Mouse (Mus musculus): ENCODE measurements at regions not wholly inside any gene's neighbourhood (a gene's known extent, or its start where the extent isn't known, plus 50 kb on each side); places are given as distances from the start of the nearest gene placed in this dataset.

- no peak overlapping the region for H3K9ac ChIP-seq
- H3K27ac ChIP-seq (replicated peaks), result 0 out of 2 replicates have a peak overlapping the region, but pooled peaks have one; percentile 15
- no peaks in the 10 kb centered on the region for H3K36me3 ChIP-seq
- H3K4me3 ChIP-seq, result no peak overlapping the region
- H3K9me3 ChIP-seq, result no peaks in the 10 kb centered on the region
- 96% methylated on average over 2 of the region's 2 CpGs for WGBS
- peaks cover 4% of the 10 kb centered on the region; the same call in 1 of the 2 replicates for H3K4me1 ChIP-seq (replicated peaks)
- no peak overlapping the region for H3K4me2 ChIP-seq
- no peak for ATAC-seq (ENCODE audit: low read depth)
- no peaks in the 10 kb centered on the region for H3K27me3 ChIP-seq
Observed at GRCm38 (mm10) chr8:86428998-86429651, 151.4 kb downstream of the Abcc12 start.

DNA sequence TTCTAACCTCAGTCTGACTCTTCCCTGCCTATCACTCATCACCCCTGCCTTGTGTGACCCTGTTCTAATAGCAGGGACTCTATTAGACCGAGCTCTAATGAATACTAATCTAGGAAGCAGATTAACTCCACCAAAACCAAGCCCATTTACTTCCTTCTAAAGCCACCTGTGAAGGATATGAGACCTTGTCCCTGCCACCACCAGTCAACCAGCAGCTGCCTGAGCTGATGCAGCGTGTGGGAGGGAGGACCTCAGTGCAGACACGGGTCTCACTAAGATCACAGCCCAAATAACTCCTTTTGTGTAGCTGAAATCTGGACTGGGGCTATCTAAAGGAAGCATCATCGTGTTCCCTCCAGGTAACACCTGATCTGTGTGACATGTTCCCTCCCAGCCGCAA is 152.4 kb downstream of the Abcc12 start:
- Histone ChIP-seq H3K9me3 (no peaks in the 10 kb centered on the region), H3K9ac (no peak overlapping the region), H3K27me3 (no peaks in the 10 kb centered on the region), H3K4me1 (replicated peaks) (peaks cover 4% of the 10 kb centered on the region; the same call in 1 of the 2 replicates), H3K27ac (replicated peaks) (no peak overlapping the region), H3K36me3 (no peaks in the 10 kb centered on the region), H3K4me2 (no peak overlapping the region), H3K4me3 (no peak overlapping the region)
- WGBS, result 64% methylated on average over 5 of the region's 5 CpGs
- no peak for ATAC-seq (ENCODE audit: low read depth)

DNA sequence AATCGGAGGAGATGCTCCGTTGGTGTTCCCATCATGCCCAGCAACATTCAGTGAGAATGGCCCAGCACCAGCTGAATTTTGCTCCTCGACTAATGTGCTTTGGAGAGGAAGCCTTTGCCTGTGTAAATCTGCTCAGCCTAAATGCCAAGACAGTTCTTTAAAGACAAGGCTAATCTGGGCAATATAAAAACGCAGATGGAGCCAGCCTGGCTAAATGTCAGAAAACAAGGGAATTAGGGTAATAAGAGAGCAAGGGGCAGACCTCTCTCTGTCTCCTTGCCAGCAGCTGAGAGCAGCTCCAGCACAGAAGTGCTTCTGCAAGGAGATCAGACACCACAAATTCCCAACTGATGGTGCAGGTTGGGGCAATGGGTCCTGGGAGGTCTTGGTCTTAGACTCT is 154.4 kb downstream of the Abcc12 start:
- no peak for ATAC-seq (ENCODE audit: low read depth)
- Histone ChIP-seq H3K9ac (no peak overlapping the region), H3K27me3 (no peaks in the 10 kb centered on the region), H3K4me2 (no peak overlapping the region), H3K36me3 (no peaks in the 10 kb centered on the region), H3K9me3 (no peaks in the 10 kb centered on the region), H3K27ac (replicated peaks) (no peak overlapping the region), H3K4me1 (replicated peaks) (peaks cover 4% of the 10 kb centered on the region; the same call in 1 of the 2 replicates), H3K4me3 (no peak overlapping the region)
- 61% methylated on average over 4 of the region's 4 CpGs for WGBS

- H3K27ac ChIP-seq (replicated peaks), result no peak overlapping the region
- H3K9ac ChIP-seq, result no peak overlapping the region
- no peak overlapping the region for H3K4me2 ChIP-seq
- no peaks in the 10 kb centered on the region for H3K36me3 ChIP-seq
- H3K27me3 ChIP-seq, result no peaks in the 10 kb centered on the region
- ATAC-seq (ENCODE audit: low read depth), result no peak
- peaks cover 4% of the 10 kb centered on the region; the same call in 1 of the 2 replicates for H3K4me1 ChIP-seq (replicated peaks)
- 88% methylated on average over 3 of the region's 3 CpGs for WGBS
- no peaks in the 10 kb centered on the region for H3K9me3 ChIP-seq
- H3K4me3 ChIP-seq, result no peak overlapping the region
Observed at GRCm38 (mm10) chr8:86425382-86425781, 155.1 kb downstream of the Abcc12 start.

DNA sequence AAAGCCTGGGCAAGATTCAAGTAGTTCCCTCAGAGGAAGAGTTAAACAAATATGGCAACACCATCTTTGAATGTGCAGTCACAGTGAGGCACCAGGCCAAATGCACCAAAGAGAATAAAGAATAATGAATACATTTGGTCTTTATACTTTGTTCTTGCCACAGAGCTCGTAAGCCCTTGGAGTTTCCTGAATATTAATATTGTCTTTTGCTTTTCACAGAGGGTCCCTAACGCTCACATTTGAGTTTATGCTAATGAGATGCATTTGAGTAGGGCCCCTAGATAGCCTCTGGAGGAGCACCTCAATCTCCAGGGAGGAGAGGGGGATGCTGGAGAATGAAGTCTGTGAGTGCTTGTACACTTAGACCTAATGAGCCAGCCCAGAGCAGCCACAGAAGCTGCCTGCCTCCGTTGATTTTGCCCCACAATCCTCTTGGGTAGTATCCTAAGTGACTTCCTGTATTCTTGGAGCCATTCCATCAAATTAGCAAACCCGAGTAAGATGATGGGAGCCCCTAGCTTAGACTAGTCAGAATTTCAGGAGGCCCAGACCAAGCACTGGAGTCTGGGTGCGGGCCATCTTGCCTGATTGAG is 161.3 kb downstream of the Abcc12 start:
- ATAC-seq (ENCODE audit: low read depth), result no peak

DNA sequence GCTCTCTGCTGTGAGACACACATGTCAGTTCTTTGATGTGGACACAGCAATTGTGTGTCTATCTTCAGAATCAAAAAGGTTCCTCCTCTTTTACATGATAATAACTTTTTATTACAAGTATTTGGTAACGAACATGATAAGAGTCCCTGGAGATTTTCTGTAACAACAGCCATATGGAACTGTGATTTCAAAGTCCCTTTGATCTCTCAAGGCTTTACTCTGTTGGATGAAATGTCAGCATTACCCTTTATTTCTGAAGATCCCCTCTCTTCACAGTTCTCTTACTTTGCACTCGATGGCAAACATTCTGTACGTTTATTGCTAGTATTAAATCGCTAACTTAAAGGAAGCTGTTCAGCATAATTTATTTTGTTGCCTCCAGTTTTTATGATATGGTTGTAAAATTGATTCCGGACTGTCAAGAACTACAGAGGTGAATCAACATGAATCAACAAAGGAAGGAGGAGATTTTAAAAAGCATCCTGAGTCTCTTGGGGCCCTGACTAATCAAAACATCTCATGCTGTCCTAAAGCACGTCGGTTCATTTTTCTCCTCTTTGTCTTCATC is 162.0 kb downstream of the Abcc12 start:
- no peak for ATAC-seq (ENCODE audit: low read depth)
- H3K4me2 ChIP-seq, result no peak overlapping the region
- peaks cover 6% of the 10 kb centered on the region; the same call in 1 of the 2 replicates for H3K4me1 ChIP-seq (replicated peaks)
- H3K27me3 ChIP-seq, result no peaks in the 10 kb centered on the region
- no peaks in the 10 kb centered on the region for H3K36me3 ChIP-seq
- peak overlapping the region; percentile 35; the same call in 1 of the 2 replicates for H3K27ac ChIP-seq (replicated peaks)
- no peaks in the 10 kb centered on the region; the same call in 1 of the 2 replicates for H3K9me3 ChIP-seq
- WGBS, result 32% methylated on average over 7 of the region's 7 CpGs
- H3K9ac ChIP-seq, result no peak overlapping the region
- H3K4me3 ChIP-seq, result no peak overlapping the region

More for the DNA sequence above, 161.3 kb downstream of the Abcc12 start:
- peak overlapping the region; percentile 35 for H3K27ac ChIP-seq (replicated peaks)
- H3K4me2 ChIP-seq, result no peak overlapping the region
- WGBS, result 66% methylated on average over 5 of the region's 5 CpGs
- H3K4me3 ChIP-seq, result no peak overlapping the region
- no peaks in the 10 kb centered on the region for H3K36me3 ChIP-seq
- H3K9ac ChIP-seq, result no peak overlapping the region
- H3K4me1 ChIP-seq (replicated peaks), result peaks cover 6% of the 10 kb centered on the region; the same call in 1 of the 2 replicates
- H3K9me3 ChIP-seq, result no peaks in the 10 kb centered on the region; the same call in 1 of the 2 replicates
- no peaks in the 10 kb centered on the region for H3K27me3 ChIP-seq

GRCm38 (mm10) chr8:86415208-86415607 is 165.3 kb downstream of the Abcc12 start:
- H3K4me2 ChIP-seq, result no peak overlapping the region
- H3K9me3 ChIP-seq, result no peaks in the 10 kb centered on the region; the same call in 1 of the 2 replicates
- H3K27me3 ChIP-seq, result no peaks in the 10 kb centered on the region
- H3K9ac ChIP-seq, result no peak overlapping the region
- ATAC-seq (ENCODE audit: low read depth), result no peak
- H3K36me3 ChIP-seq, result no peaks in the 10 kb centered on the region
- peaks cover 6% of the 10 kb centered on the region; the same call in 1 of the 2 replicates for H3K4me1 ChIP-seq (replicated peaks)
- 81% methylated on average over 2 of the region's 2 CpGs for WGBS
- H3K4me3 ChIP-seq, result no peak overlapping the region
- H3K27ac ChIP-seq (replicated peaks), result no peak overlapping the region

DNA sequence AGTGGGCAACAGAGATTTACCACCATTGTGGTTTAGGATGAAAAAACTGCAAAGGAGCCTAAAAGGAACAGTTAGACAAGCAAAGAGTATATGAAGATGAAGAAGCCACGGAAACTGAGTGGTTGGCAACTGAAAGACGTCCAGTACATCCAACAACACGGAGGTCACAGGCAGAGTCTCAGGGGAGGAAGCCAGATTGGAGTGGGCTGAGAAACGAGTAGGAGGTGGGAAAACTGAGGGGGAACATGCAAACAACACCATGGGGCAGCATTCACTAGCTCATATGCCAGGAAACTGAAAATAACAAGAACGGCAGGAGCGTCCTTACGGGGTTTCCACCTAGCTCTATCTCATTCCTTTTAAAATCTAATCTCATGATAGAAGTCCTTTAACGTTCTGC is 169.3 kb downstream of the Abcc12 start:
- H3K27me3 ChIP-seq, result no peaks in the 10 kb centered on the region
- no peaks in the 10 kb centered on the region; the same call in 1 of the 2 replicates for H3K9me3 ChIP-seq
- WGBS, result 91% methylated on average over 8 of the region's 8 CpGs
- no peaks in the 10 kb centered on the region for H3K4me1 ChIP-seq (replicated peaks)
- no peaks in the 10 kb centered on the region for H3K36me3 ChIP-seq
- H3K9ac ChIP-seq, result no peak overlapping the region
- H3K4me2 ChIP-seq, result no peak overlapping the region
- no peak for ATAC-seq (ENCODE audit: low read depth)
- H3K27ac ChIP-seq (replicated peaks), result no peak overlapping the region
- no peak overlapping the region for H3K4me3 ChIP-seq

- no peaks in the 10 kb centered on the region for H3K36me3 ChIP-seq
- 69% methylated on average over 3 of the region's 3 CpGs for WGBS
Observed at GRCm38 (mm10) chr8:86406196-86406595, 174.3 kb downstream of the Abcc12 start.

GRCm38 (mm10) chr8:86403434-86403833 is 177.1 kb downstream of the Abcc12 start:
- Histone ChIP-seq H3K27me3 (no peaks in the 10 kb centered on the region), H3K9me3 (no peaks in the 10 kb centered on the region), H3K27ac (replicated peaks) (no peak overlapping the region), H3K9ac (no peak overlapping the region), H3K4me3 (no peak overlapping the region), H3K4me2 (no peak overlapping the region), H3K36me3 (no peaks in the 10 kb centered on the region), H3K4me1 (replicated peaks) (peaks cover 15% of the 10 kb centered on the region)
- WGBS, result 85% methylated on average over 4 of the region's 4 CpGs
- ATAC-seq (ENCODE audit: low read depth), result no peak

More at GRCm38 (mm10) chr8:86406196-86406595, 174.3 kb downstream of the Abcc12 start:
- H3K27ac ChIP-seq (replicated peaks), result no peak overlapping the region
- H3K9me3 ChIP-seq, result no peaks in the 10 kb centered on the region
- H3K4me2 ChIP-seq, result no peak overlapping the region
- H3K4me3 ChIP-seq, result no peak overlapping the region
- no peak for ATAC-seq (ENCODE audit: low read depth)
- H3K9ac ChIP-seq, result no peak overlapping the region
- H3K4me1 ChIP-seq (replicated peaks), result peaks cover 15% of the 10 kb centered on the region
- no peaks in the 10 kb centered on the region for H3K27me3 ChIP-seq

DNA sequence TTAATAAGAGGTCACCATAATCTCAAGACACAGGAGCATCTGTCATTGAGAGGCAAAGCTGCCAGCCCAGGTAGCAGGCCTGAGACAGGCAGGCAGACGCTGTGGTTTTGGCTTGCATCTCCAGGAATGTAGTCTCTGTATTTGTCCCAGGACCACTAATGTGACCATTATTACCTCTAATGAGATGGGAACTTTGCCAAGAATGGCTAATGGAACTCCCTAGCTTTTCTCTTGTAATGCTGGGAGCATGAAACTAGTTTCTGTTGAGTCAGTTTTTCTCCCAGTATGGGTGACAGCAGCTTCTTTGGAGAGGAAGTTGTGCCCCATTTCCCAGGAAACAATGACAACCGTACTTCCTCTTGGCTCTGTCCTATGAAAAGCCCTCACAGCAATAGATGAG is 178.5 kb downstream of the Abcc12 start:
- Histone ChIP-seq H3K27ac (replicated peaks) (no peak overlapping the region; the same call in 1 of the 2 replicates), H3K4me2 (no peak overlapping the region), H3K4me3 (no peak overlapping the region), H3K27me3 (no peaks in the 10 kb centered on the region), H3K9ac (no peak overlapping the region), H3K36me3 (no peaks in the 10 kb centered on the region), H3K9me3 (no peaks in the 10 kb centered on the region), H3K4me1 (replicated peaks) (peaks cover 15% of the 10 kb centered on the region)
- no peak for ATAC-seq (ENCODE audit: low read depth)
- WGBS, result 53% methylated on average over 2 of the region's 2 CpGs

DNA sequence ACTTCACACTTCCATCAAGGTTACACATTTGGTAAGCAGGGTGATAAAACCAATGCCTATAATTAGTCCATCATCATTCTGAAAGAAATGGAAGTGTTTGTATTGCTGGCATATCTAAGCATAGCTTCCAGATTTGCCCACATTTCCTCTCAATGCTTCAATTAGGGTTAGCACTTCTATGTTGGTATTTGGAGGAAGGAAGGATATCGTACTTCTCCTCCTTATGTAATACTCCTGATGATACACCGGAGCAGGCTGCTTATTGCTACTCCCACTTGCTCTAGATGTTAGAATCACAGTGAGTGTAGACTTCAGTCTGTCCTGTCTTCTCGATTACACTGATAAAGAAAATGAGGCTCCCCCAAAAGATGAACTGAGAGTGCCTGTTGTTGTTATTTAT is 185.4 kb downstream of the Abcc12 start:
- Histone ChIP-seq H3K9me3 (peaks cover 13% of the 10 kb centered on the region), H3K4me2 (no peak overlapping the region), H3K4me1 (replicated peaks) (peaks cover 13% of the 10 kb centered on the region), H3K4me3 (no peak overlapping the region), H3K27ac (replicated peaks) (no peak overlapping the region), H3K9ac (no peak overlapping the region), H3K27me3 (no peaks in the 10 kb centered on the region), H3K36me3 (no peaks in the 10 kb centered on the region)
- ATAC-seq (ENCODE audit: low read depth), result no peak
- 93% methylated on average over 3 of the region's 3 CpGs for WGBS
